Mouse (Mus musculus) cortical plate, adult 2 months (tissue): ENCODE data around the gene Ugt1a5.

Experiments used
- CTCF ChIP-seq: fragments of 200-500 bp; IDR thresholded peaks from 2 replicates; pipeline ENCODE4 v1.5.1; 2011; ENCODE audit warnings: mild to moderate bottlenecking, control low read depth, low read length; ENCODE audit not compliant: insufficient read depth; ENCODE audit errors: extremely low read depth
- POLR2A ChIP-seq: fragments of 200-500 bp; IDR thresholded peaks from 2 replicates; pipeline ENCODE4 v1.6.1; 2011; ENCODE audit warnings: mild to moderate bottlenecking, low read length, control low read depth; ENCODE audit not compliant: insufficient read depth; ENCODE audit errors: extremely low read depth

GRCm38 (mm10) chr1:88235894-88236415 lies 70.1 kb downstream of the Ugt1a5 start:
- TF ChIP-seq CTCF (no peak), POLR2A (no peak)
